Mouse (Mus musculus) left cerebral cortex, adult 9 months (tissue): ENCODE measurements at regions not wholly inside any gene's neighbourhood (a gene's known extent, or its start where the extent isn't known, plus 50 kb on each side); places are given as distances from the start of the nearest gene placed in this dataset.

Source experiments
- DNase-seq, 2 experiments: peaks; one replicate each; pipeline ENCODE4 v3.0.0; 2022; ENCODE audit warnings: low spot score in 2 of 2

DNA sequence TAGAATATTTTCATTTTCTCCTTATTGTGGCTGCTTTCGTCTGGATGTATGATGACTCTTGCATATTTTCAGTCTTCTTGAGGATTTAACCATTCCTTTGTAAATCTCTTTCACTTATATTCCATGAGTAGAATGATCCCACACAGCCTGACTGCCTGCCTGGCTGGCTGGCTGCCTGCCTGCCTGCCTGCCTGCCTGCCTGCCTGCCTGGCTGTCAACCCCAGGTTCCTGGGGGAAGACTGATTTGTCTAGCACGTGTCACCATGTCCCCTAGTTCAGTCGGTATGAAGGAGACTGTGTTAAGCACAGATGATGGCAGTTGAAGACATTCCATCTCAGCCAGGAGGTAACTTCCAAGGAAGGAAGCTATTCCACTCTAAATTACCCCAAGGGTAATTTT lies 370.8 kb downstream of the Nkx6-1 start:
- no peak for DNase-seq

DNA sequence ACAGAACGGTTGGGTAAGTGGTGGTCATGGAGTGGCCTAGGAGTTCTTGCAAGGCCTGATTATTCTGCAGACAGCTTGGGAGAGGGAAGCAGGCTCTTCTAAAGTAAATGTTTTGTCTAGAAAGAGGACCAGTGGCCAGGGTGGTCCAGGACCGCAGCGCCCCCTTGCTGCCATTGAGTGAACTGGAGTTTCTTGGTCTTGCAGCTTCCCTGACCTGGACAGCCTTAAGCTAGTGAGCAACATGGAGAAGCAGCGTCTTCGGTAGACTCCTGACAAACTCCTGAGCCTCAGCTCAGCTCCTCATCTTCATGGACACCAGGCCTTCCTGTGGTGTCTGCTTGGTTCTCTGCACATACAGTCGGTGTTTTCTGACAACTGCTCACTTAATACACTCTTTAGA lies 376.4 kb downstream of the Nkx6-1 start:
- DNase-seq = peak in 1 of 2 experiments; percentile 19

DNA sequence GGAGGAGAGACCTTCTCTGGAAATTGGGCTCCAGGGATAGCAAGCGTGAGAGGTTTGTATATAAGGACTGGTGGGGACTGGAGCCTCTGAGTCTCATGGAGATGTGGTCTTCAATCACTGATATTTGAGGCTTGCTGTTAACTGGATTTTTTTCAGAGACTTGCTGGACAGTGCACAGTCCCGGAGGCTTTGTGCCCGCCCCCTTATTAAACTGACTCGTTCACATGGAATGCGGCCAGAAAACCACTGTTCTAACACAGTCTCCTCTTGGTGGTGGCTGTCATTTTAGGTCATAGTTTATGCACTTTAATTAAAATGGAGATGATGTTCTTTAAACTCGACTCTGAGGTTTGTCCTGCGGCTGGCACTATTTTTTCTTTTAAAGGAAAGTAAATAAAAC lies 378.9 kb downstream of the Nkx6-1 start:
- no peak for DNase-seq

DNA sequence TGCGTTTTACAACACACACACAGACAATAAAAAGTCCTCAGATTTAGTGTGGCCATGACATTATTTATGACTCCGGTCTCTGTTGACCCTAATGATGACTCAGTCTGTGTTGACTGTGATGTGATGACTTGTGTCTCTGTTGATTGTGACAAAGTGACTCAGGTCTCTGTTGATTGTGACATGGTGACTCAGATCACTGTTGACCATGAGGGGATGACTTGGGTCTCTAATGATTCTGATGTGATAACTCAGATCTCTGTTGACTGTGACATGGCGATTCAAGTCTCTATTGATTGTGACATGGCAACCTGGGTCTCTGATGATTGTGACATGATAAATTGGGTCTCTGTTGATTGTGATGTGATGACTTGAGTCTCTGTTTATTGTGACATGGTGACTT lies 405.0 kb downstream of the Gpat3 start:
- DNase-seq = no peak

DNA sequence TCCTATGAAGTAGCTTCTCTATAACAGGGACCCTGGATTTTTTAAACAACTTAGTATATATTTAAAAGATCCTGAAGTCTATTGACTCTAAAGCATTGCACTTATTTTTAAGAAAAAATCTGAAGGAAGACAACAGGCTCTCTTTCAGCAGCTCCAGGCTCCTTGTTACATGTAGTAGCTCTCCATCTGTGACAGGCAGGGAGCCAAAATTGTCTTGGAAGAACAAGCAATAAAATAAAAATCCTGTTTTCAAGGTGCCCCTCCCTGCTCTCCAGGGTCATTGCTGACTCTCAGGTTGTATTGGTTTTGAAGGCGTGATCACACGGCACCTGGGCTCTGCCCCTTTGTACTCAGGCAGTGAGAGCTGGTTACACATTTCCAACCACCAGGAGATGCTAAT lies 397.1 kb downstream of the Gpat3 start:
- DNase-seq = peak in 1 of 2 experiments; percentile 28

DNA sequence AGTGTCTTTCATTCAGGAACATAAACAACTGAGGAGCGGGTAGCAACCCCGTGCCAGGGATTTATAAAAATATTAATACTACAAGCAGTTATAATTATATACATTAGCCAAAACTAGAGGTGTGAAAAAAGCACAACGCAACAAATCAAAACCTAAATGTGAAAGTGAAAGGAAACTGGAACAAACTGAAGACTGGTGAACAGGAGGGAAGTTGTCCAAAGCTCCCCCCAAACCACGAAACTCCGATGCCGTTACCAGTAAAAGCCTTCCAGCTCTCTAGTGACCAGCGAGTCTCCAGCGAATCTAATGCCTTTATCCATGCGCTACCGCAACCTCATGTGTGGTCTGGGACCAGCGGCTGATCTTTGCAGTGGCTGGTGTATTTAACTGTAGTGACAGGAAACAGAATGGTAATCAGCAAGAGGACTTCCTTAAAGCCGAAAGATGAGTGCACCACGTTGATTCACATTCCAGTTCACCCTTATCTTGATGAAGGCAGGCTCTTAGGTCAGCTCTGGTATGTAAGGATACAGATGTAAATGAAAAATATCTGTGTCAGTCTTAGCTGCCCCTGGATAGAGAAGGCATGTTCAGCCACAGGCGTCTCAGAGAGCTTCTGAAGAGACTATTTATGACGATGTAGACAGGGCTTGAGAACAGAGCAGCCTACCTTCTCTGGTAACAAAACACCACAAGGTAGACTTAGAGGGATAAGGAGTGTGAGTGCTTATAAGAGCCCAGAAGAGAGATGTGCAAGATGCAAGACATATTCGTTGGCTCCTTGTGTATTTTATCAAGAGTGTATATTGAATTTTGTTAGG lies 394.0 kb downstream of the Gpat3 start:
- DNase-seq = no peak

DNA sequence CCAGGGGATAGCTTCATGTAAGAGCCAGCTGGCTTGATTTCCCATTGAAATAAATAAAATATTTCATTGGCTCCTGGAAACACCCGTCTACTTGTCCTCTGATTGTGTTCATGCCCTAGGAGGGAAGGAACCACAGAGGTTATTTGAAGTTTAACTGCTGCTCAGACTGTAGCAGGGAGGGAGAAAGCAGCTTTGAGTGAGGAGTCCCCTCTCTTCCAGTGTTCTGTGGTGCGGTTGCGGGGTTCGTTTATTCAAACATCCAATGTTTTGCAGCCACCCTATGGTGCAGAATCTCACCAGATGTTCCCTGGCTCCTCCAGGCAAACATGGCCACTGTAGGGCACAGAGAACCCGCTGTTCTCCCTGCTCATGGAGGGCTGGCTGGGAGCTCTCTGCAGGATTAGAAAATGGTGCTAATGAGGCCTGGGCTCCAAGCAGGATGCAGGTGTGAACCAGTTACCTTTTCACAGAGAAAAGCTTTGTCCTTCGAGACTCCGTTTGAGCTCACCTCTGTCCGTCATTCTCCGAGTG lies 390.7 kb downstream of the Gpat3 start:
- no peak for DNase-seq

DNA sequence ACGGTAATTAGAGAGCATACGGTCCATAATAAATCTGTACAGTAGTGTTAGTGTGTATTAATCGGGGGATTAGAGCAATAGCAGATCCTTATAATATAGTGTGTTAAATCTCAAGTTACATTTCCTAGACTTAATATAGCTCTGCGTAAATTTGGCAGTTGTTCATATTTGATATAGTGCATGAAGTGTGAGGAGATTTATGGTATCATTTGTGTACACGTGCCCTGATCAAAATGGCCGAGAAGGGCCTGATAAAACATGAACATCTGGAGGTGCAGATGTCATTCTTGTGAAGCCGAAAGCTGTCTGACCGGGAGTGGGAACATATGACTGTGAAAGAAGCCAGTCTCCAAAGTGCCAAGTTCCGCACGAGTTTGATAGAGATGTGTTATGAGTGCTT lies 376.9 kb downstream of the Gpat3 start:
- DNase-seq = no peak

DNA sequence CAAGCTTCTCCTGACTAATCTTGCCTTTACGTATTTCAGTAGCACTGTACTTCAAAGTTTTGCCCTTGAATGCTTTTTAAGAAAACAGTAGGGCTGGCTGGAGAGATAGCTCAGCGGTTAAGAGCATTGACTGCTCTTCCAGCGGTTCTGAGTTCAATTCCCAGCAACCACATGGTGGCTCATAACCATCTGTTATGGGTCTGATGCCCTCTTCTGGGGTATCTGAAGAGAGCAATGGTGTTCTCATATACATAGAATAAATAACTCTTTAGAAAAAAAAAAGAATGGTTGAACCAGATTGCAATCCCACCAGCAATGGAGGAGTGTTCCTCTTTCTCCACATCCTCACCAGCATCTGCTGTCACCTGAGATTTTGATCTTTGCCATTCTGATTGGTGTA lies 372.6 kb downstream of the Gpat3 start:
- DNase-seq = no peak

DNA sequence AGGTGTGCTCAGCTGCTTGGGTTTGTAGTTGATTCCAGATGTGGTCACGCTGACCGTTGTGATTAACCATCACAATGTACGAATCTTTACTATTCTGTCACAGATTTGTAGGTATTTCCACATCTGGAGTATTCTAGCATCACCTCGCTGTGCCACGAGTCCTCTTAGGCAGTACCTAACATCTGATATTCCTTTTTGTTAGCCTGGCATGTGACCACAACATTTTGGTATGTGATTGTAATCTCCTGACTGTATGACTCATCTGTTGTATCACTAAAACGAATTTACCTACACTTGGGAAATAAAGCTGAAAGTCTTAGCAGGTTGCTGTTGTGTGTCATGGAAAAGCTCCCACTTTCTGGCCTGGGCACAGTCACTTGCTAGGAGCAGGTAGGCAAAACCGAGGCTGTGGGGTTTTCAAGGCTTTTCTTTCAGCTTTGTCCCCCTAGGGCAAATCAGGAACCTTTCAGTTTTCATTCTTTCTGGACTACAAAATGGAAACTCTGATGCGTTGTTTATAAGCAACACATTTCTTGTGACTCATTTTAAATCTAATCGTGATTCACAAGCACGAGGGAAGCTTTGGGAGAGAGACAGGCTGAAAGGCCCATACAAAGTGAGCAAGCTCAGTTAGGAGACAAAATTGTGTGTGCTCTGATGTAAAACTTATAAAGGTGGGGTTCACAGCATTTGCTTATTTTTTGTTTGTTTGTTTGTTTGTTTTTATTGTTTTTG lies 371.5 kb downstream of the Gpat3 start:
- DNase-seq = no peak

DNA sequence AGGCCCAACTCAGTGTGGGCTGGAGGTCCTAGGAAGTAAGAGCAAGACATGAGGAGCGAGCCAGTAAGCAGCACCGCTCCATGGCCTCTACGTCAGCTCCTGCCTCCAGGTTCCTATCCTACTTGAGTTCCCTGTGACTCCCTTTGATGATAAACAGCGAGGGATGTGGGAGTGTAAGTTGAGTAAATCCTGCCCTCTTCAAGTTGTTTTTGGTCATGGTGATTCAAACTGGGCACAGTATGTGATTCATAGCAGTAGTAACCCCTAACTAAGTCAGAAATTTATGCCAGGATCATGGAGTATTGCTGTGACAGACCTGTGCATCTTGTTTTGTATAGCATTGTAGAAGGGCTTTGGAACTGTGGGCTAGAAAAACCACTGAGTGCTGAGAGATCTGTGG lies 366.5 kb downstream of the Gpat3 start:
- no peak for DNase-seq

DNA sequence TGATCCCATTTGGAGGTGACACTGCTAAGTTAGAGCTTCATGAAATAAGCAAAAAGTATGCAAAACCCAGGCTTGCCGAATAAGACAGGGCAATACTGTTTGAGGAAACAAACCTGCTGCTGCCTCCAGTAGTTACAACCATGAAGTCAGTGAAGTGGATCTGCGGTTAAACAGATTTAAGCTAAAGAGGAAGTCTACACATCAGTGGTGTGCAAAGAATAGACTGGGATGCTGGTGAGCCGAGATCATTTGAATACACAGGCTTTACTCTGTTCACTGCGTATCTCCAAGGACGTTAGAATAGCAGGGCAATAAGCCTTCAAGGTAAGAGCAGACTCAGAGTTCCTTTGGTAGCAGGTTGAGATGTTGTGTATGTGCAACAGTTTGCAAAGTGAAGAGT lies 362.6 kb downstream of the Gpat3 start:
- DNase-seq = no peak

DNA sequence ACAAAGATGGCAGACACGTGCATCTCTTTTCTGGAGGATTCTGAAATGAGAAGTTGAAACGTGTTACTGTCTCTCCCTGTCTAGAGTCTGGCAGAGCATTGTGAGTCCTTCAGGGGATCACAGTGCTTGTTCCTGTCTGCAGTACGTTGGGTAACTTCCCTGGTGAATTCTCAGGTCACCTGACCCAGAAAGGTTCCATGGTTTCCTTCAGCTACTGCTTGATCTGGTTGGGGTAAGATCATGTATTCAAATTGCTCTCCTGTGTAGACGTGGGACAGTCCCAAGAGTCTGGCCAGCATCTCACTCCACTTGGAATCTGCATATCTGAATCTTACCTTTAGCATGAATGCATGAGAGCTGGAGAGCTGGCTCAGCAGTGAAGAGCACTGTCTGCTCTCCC lies 350.0 kb downstream of the Gpat3 start:
- no peak for DNase-seq

DNA sequence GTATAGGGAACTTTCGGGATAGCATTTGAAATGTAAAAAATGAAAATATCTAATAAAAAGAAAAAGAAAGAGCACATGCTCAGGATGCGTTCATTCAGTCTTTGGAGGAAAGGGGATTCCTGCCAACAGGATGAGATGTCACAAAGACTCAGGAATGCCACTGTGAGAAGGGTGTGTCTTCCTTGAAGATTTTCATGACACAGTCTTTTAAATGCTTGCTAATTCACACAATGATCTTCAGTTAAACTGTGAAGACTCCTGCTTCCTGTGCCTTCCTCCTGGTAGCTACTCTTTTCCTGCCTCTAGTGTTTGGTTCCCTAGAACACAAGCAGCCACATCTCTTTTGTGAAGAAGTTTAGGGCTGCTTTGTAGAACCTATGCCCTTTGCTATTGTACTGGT lies 345.5 kb downstream of the Gpat3 start:
- no peak for DNase-seq

DNA sequence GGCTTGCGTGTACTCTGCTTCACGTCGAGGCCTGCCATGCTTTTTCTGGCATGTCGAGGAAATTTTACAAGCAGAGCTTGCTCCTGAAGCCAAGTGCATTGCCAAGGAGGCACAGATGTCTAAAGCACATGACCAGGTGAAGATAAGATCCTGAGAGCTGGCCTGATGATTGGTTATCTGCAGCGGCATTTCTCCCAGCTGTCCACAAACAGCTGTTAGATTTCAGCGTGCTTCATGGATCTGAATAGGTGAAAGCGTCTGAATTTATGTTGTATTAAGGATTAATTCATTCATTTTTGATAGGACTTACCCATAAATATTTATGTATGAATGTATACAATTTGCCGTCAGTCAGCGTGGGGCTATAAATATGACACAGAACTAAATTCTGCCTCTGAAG lies 327.7 kb downstream of the Gpat3 start:
- DNase-seq = no peak

DNA sequence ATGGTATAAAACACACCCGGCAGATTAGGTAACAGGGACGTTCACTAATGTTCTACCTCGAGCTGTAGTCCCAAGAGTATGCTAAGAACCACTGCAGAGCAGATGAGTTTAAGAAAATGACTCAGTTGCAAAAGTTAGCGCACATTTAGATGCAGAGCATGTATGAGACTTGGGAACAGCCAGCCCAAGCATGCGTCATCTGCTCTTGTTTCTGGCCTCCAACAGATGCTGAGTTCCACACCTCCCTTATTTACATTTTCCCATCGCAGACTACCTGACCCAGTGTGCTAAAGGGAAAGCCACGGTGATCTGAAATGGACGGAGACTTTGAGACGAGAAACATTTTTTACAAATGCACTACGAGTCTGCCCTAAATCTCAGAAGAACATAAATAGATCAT lies 327.3 kb downstream of the Gpat3 start:
- peak; percentile 6 to 15 for DNase-seq

DNA sequence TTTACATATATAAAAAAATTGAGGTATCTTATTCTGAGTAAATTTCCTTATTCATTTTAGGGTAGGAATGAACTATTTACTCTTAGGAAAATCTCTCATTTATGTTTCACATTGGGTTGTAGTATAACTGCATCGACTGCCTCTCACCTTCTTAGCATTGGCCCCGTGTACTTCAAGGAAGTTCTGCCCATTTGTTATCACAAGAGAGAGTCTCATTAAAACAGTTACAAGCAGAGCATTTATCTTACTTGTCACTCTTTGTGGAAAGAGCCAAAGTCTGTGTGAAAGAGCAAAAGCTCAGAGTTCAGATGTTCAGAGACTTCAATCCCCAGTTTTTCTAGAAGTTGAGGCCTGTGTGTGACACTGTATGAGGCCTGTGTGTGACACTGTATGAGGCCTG lies 323.6 kb downstream of the Gpat3 start:
- DNase-seq = no peak

DNA sequence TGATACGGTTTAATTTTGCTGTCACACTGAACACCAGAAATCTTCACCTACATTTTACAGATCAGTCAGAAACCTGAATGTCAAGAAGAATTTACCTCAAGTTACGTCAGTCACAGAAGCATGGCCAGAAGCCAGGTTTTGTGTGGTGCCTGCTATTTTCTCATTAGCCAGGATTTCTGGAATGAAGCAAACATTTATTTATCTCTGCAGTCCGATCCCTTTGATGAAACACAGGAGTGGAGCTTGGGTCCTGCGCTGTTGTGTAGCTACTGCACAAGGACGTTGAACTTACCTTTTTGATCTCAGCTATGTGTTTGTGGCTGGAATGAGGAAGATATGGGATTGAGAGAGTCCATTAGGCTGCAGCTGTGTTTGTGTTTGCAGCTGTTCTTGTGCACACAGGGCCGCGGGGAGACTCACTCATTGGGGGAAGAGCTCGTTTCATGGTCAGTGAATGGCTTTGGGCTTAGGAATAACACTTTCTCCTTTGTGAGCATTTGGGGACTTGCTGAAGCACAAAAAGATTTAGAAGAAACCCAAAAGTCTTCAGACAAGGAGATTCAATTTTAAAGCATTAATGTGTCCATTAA lies 318.2 kb downstream of the Gpat3 start:
- no peak for DNase-seq

DNA sequence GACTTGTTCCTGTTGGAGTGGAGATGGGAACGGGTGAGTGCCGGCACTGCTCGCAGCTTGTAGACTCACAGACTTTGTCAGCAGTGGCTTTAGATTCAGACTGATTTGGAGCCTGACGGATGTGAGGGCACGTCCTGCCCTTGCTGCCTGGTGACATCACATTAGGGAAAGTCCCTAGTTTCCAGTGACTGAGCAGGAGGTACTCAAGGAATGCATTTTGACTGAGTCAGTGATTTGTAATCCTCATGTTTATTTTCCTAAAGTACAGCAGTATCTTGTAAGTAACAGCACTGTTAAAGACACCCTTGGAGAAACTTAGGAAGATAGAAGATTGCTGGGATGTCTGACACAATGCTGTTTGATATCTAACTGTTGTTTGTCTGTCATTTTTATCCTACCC lies 317.6 kb downstream of the Gpat3 start:
- no peak for DNase-seq

DNA sequence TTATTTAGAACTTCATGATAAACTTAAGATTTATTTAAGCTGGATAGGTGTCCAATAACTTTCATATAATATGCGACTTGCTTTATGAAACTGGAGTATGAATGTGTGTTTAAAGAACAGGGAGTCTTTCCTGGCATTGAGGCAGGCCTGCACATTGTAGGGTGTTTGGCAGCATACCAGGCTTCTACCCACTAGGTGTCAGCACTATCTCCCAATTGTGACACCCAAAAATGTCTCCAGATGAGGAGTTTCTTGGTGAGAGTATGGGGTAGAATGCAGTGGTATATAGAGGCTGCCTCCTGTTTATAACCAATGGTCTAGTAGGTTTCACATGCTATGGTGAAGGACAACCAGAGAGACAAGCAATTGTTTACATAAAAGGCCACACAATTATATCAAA lies 311.9 kb downstream of the Gpat3 start:
- peak in 1 of 2 experiments; percentile 2 for DNase-seq

DNA sequence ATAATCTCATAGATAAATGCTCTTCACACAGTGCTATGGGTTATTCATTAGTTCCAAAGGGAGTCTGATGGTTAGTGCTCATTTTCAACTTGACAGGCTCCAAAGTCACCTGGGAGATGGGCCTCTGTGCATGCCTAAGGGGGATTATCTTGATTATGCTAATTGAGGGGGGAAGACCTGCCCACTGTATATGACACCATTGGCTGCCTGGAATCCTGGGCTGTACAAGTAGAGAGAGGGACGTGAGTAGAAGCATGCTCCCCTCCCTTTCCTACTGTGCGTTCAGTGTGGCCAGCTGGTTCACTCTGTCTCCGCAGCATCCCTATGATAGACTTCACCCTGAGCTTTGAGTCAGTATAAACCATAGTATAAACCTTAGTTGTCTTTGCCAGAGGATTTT lies 300.8 kb downstream of the Gpat3 start:
- DNase-seq = no peak

DNA sequence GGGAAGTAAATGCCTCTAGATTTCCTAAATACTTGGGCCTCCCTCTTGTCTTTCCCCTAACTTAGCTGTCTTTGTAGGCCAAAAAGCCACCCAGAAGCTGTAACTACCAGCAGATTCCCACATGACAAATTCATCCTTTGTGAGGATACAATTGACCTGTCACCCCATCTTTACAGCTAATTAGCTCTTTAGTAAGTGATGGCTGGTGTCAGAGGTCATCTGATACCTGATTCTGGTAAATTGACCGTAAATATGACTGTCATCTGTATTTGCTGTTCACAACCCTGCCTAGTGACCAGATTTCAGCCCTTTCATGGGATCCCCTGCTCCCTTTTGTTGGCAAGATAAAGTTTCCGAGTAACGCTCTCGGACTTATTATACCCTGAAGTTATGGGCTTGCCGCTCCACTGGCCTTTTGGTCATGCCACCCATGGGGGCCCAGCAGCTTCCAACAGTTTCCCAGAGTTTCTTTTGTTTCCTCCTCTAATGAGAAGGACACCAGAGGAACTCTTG lies 279.5 kb downstream of the Gpat3 start:
- no peak for DNase-seq

DNA sequence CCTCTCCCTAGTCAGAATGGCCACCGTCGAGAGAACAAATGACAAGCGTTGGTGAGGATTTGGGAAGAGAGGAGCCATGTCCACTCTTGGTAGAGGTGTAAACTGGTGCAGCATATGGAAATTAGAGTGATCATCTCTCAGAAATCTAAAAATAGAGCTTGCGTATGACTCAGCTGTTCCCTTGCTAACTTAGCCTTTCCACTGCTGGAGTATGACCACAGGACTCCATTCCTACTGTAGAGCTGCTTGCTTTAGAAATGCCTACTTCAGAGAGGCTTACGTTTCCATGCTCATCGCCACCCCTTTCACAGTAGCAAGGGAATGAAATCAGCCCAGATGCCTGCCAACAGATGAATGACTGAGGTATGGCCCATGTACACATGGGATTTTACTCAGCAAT lies 277.4 kb downstream of the Gpat3 start:
- no peak for DNase-seq
